Mouse (Mus musculus) adrenal gland, adult 2 months (tissue): ENCODE measurements at regions not wholly inside any gene's neighbourhood (a gene's known extent, or its start where the extent isn't known, plus 50 kb on each side); places are given as distances from the start of the nearest gene placed in this dataset.

Experiments
- DNase-seq: peaks from one replicate; pipeline ENCODE4 v3.0.0; 2021

DNA sequence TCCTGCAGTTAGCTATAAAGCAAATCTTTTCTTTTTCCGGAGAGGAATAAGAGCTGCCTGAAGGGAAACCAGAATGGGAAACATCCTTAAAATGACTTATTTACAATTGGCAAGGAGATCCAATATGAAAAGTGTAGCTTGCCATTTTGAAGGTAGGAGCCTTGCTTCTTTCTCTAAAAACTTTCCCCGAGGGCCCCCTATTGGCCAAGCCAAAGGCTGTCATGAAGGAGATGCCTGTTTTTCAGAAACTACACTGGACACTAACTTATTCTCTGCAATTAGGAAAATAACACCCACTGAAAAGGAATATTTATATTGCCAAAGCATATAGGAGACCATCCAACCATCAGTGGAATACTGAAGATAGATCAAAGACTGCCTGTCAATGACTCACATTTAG, 312.8 kb upstream of the Thrb start:
- DNase-seq: no peak

DNA sequence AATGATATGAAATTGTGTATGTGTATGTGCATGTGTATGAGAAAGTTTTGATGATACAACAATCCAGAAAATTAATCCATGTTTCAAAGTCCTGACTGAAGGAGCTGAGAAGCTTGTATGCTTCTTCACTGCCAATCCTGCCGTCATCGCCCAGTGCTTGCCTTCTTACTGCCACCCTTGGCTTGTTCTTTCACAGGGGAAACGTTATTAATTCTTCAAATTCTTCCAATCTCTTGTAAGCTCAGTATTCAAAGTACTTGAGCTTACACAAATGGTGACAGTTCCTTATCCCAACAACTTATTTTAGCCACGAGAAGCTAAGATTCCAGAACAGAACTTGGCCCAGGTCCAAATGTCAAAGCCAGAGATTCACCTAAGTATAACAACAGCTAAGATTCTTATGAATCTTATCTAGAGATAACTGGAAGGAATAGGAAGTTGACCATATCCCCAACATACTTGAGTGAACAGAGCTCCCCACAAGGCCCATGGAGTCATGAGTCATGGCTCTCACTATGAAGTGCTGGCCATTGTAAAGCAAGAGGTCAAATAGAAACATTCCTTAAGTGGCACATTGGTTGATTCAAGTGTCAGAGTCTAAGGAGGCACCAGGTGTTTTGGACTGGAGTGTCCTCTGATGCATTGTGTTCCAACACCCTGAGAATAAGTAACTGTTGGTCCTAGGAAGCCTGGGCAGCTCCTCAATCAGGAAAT, 307.6 kb upstream of the Thrb start:
- no peak for DNase-seq

- no peak for DNase-seq
Measured at GRCm38 (mm10) chr14:17361910-17362309, 298.2 kb upstream of the Thrb start.

- peak; percentile 30 for DNase-seq
Measured at GRCm38 (mm10) chr14:17402751-17403479, 257.1 kb upstream of the Thrb start.

DNA sequence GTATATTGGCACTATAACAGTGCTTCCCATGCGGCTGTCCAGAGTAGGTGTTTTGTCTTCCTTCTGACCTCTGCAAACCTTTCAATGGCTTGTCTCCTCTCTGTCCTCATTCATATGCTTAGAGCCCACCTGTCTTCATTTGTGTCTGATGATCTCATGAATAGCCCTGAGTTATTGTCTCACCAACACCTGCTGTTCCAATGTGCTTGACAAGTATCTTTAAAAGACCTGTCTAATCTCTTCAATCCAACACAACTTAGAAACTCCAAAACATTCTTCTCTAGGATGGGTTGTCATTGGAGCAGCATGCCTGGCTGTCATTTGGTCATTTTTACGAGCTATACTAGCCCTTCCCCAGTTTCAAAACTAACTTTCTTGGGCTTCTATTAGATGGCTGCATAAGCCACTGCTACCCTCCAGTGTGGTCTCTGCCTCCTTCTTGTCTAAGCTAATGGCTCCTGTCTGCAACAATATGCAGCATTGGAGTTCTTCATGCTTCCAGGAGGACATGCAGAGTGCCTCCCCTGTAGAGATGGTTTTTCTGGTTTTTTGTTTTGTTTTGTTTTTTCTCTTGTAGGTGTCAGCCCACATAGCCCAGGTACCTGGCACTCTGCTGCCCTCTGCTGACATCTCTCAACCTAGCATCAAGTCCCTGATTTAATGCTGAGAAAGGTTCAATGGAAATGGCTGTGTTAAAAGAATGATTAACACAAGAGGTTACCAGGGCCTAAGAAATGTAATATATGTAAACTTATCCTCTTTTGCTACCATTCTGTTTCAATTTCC, 254.3 kb upstream of the Thrb start:
- peak; percentile 50 for DNase-seq

DNA sequence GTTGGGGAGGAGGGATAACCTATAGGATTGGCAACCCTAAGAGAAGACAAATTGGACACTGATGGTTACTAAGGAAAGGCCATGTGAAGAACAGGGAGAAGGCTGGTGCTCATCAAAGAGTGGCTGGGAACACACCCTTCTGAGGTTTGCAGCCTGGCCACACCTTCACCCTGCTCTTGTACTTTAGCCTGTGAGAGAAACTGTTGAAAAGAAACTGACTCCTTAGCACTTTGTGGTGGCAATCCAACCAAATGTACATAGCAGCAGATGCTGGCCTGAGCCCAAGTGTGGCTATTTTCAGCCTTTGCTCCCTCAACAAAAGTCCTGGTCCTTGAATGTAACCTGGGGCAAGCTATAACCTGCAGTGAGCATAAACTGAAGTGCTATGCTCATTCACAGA, 253.2 kb upstream of the Thrb start:
- no peak for DNase-seq

GRCm38 (mm10) chr14:17408343-17408742, 251.7 kb upstream of the Thrb start:
- DNase-seq: no peak

GRCm38 (mm10) chr14:17408813-17409212, 251.2 kb upstream of the Thrb start:
- no peak for DNase-seq

DNA sequence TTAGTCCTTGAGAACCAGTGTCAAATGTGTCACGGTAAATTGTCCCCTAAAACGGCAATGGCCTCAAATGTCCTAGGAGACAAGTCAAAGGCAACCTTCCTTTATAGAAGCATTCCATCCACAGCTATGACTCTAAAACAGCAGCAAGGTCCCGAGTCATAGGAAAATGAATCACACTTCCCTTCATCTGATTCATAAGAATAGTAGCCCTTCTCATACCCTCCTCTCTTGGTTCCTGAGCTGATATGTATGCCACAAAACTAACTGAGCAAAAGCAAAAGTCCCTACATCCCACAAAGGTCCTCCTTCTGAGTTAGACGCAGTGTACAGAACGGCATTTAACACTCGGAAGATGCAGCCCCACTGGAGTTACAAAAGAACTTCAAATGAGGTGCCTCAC, 250.6 kb upstream of the Thrb start:
- no peak for DNase-seq

DNA sequence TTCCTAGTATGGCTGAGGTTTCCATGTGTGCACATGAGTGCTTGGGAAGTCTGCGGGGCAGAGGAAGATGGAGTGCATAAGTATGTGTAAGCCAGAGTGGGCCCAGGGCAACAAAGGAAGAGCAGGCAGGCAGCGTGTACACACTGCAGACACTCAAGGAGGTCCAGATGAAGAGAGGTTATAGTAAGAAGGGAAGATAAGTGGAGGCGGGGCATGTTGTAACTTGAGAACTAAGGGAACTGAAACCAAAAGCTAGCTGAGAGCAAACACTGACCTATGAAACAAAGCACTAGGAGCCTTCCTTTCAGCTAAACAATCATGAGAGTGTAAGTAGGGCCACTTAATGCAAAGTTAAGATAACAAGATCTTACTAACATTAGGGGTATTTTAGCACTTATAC, 249.3 kb upstream of the Thrb start:
- no peak for DNase-seq

DNA sequence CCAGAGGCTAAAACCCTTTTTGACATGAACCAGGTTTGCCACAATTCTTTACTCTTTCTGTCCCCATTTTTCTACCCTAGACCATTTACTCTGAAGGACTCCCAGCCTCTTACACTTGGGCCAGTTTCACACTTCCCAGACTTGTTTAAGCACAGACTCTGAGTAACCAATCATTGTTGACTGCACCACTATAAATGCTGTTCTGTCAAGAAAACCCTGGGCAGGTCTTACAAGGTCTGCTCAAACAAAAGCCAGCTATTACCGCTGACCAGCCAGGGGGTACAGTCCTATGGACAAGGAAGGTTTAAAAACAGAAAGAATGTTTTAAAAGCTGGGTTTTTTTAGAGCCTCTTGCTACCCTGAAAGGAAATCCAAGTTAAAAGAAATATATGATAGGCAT, 248.8 kb upstream of the Thrb start:
- no peak for DNase-seq

- peak; percentile 14 for DNase-seq
Measured at GRCm38 (mm10) chr14:17414246-17414888, 245.7 kb upstream of the Thrb start.

DNA sequence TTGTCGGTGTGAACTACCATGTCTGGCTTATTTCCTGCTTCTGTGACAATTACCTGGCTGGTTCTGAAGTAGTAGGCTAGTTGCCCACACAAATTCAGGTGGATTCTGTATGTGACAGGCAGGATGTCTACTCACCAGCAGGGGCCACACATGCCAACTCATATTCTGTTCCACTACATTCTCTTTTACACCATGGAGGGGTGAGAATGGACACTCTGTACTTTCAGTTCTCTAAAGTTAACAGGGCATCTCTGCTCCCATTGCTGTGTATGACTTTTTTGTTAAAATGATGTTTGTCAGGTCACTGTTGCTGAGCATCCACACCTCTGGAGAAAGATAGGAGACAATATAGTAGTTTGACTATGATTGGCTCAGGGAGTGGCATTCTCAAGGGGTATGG, 232.3 kb upstream of the Thrb start:
- DNase-seq: no peak

DNA sequence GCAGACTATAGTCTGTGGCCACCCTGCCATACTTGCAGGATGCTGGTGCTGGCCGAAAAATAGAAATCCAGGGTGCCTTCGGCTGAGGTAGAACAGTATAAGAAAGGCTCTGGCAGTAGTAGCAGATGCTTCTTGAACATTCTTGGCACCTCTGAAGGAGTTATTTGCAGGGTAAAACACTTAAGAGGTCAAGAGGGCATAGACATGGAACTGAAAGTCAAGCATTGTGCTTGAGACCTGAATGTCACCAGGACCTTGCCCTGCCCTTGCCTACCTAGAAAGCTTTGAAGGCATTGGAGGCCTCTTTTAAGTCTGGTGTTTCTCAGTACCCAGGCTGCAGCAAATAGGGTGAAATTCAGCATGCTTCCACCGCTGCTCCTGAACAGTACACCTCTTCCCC, 230.9 kb upstream of the Thrb start:
- DNase-seq: no peak

GRCm38 (mm10) chr14:17433346-17433745, 226.7 kb upstream of the Thrb start:
- no peak for DNase-seq

GRCm38 (mm10) chr14:17457946-17458345, 202.1 kb upstream of the Thrb start:
- DNase-seq: no peak

GRCm38 (mm10) chr14:17478963-17479362, 181.1 kb upstream of the Thrb start:
- no peak for DNase-seq

DNA sequence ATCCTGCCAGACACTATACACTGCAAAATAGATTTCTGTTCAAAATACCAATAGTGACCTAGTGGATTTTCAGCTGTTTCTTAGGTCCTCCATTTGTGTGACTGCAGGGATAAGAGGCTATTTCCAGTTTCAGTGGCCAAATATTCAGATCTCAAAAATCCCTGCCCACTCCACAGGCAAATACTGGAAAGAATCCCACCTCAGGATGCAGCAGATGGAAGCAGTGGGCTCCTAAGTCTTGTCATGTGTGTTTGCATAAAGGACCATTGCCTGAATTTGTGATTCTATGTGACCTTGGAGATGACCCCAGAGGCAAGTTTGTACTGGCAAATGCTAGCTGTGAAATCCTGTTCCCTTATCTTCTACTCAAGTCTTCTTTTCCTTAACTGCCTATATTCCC, 175.2 kb upstream of the Thrb start:
- DNase-seq: no peak

DNA sequence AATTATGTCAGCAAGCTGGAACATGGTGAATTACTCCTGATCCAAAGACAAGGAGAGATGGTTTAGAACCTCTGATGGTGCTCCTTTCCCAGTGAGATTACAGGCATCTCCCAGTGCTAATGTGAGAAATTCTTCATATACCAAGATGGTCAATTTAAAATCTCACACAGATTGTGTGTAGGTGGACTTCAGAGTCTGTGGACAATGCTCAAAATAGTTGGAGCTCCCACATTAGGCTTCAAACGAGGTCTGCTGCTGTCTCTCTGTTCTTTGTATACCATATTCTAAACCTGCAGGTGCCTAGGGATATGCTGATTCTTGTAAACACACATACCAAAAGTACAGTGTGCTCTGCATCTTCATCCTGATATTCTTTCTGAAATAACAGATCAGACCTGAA, 146.3 kb upstream of the Thrb start:
- DNase-seq: no peak

DNA sequence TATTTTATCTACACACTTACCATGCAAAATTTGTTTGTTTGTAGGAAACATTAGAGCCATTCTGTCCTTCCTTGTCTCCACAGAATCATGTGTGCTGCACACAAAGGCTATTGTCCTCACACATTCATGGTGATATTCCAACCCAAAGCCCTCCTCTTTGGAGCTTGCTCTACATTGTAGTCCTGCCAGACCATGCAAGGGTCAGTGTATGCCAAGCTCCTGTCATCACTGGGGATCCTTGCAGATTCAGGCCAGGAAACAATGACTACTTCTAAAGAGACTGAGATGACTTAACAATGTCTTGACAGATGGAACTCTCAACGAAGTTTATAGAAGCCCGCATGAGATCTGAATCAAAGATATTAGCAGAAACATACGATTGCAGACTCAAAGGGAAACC, 137.4 kb upstream of the Thrb start:
- DNase-seq: no peak

- no peak for DNase-seq
Measured at GRCm38 (mm10) chr14:17523916-17524315, 136.1 kb upstream of the Thrb start.

DNA sequence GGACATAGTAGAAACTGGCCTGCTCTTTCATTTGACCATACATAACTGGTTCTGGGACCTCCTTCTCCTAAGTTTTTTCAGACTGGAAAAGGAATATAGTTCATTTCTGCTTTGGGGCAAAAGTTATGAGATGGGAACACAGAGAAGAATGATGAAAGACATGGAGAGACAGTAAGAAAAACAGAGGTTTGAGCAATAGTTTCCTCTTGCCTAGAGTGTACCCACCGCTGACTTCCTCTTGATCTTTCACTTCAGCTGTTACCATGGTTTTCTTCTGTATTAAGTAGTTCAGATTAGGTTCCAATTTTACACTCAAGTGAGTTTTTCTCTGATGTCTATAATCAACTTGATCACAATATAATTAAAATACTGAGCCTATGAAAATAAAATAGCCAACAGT, 120.7 kb upstream of the Thrb start:
- no peak for DNase-seq

DNA sequence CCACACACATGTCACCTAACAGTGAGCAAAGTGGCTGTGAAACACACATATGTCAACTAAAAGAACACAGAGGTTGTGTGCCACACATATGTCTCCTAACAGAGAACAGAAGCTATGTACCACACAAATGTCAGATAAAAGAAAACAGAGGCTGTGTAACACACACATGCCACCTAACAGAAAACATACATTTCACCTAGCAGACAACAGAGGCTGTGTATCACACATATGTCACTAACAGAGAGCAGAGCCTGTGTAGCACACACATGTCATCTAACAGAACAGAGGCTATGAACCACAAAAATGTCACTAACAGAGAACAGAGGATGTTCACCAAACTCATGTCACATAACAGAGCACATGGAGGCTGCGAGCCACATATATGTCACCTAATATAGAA, 103.6 kb upstream of the Thrb start:
- DNase-seq: no peak
